Mouse (Mus musculus) lung, postnatal 10 days (tissue): ENCODE results near the gene Pidd1.

Experiments used
- DNase-seq: peaks from one replicate; pipeline ENCODE4 v3.0.0; 2021

Pidd1 gene

GRCm38 (mm10) chr7:141435129-141435855, 8.5 kb downstream of the Pidd1 start:
- peak; percentile 75 for DNase-seq

- DNase-seq: no peak
Observed at GRCm38 (mm10) chr7:141434464-141434863, 9.4 kb downstream of the Pidd1 start.

- no peak for DNase-seq
Observed at GRCm38 (mm10) chr7:141433517-141434400, 10.1 kb downstream of the Pidd1 start.

- no peak for DNase-seq
Observed at GRCm38 (mm10) chr7:141432741-141433516, 10.9 kb downstream of the Pidd1 start.

- DNase-seq: no peak
Observed at GRCm38 (mm10) chr7:141432186-141432611, 11.6 kb downstream of the Pidd1 start.

- DNase-seq: no peak
Observed at GRCm38 (mm10) chr7:141431434-141432185, 12.2 kb downstream of the Pidd1 start.

- no peak for DNase-seq
Observed at GRCm38 (mm10) chr7:141430585-141431240, 13.1 kb downstream of the Pidd1 start.

- no peak for DNase-seq
Observed at GRCm38 (mm10) chr7:141429840-141430584, 13.8 kb downstream of the Pidd1 start.

GRCm38 (mm10) chr7:141429310-141429709, 14.5 kb downstream of the Pidd1 start, which contains the start of gene Cend1:
Cend1 (minus strand) TSS chr7:141429491.
- DNase-seq: peak; percentile 51

GRCm38 (mm10) chr7:141428701-141429100, 15.1 kb downstream of the Pidd1 start:
- DNase-seq: no peak

- no peak for DNase-seq
Observed at GRCm38 (mm10) chr7:141426948-141427730, 16.7 kb downstream of the Pidd1 start.

- no peak for DNase-seq
Observed at GRCm38 (mm10) chr7:141423811-141424210, 20.0 kb downstream of the Pidd1 start.

- DNase-seq: no peak
Observed at GRCm38 (mm10) chr7:141420030-141420702, 23.7 kb downstream of the Pidd1 start.

- DNase-seq: peak; percentile 40
Observed at GRCm38 (mm10) chr7:141418970-141419369, 24.9 kb downstream of the Pidd1 start.

- DNase-seq: no peak
Observed at GRCm38 (mm10) chr7:141417731-141418681, 25.8 kb downstream of the Pidd1 start.

- DNase-seq: no peak
Observed at GRCm38 (mm10) chr7:141416144-141416841, 27.5 kb downstream of the Pidd1 start.

GRCm38 (mm10) chr7:141413809-141414584, 29.8 kb downstream of the Pidd1 start, which contains the start of gene Gatd1:
Gatd1 (minus strand) TSS chr7:141414136.
- peak; percentile 100 for DNase-seq
